Mouse (Mus musculus) granulocyte monocyte progenitor cell, adult 5-6 weeks (primary cell): ENCODE data around the gene Gm9964. TPM values are rescaled to one million over a fixed set of nuclear protein-coding genes. Genes with fewer than 3 reads are reported as not detected.
A peak's percentile ranks its signal among the peaks of the same experiment; 100 is the strongest.

Source experiments
- ATAC-seq: replicated peaks from 2 replicates; pipeline ENCODE4 v1.8.0; 2016; ENCODE audit warnings: mild to moderate bottlenecking, moderate TSS enrichment, inconsistent platforms; ENCODE audit not compliant: poor library complexity, severe bottlenecking
- total RNA-seq, 2 experiments: library from RNA; stranded (forward) in 1 of 2; stranded (reverse) in 1 of 2; fragments of 200-712, 200-1000 nt in 1 of 2; fragments of >200 nt in 1 of 2; fragmentation: Nextera tagmentation in 1 of 2; gene quantifications; 2 replicates each; pipeline ENCODE4 v1.2.3; 2014 to 2017

The Gm9964 gene
- total RNA-seq, 2 experiments from 2014 or later: not detected

DNA sequence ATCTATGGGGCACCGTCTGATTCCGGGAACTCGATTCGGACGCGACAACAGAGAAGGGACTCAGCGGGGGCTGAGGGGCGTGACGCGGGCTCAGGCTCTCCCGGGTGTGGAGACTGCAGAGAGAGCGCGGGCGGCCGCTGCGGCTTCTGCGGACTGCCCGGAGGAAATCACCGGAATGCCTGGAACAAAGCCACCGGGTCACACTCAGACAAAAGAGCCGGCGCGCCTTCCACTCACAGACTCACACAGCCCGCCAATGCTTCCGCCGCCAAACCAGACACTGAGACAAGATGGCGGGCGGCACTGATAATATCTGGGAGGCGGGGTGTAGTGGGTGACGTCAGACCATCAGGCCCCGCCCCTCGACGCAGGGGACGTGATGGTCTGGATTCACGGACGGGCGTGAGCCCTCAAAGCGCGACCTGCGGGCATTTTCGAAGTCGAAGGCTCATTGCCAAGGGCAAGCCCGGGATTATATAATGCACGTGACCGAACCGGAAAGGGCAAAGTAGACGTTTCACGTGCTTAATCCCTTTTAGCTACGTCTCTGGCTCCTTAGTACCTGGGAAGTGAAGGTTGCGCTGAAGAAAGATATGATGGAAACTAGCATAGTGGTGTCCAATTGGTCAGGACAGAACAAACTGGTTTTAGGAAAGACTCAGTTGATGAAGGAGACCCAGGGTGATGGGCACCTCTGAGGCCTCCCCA lies 42.2 kb downstream of the Gm9964 start, which contains the start of gene Wsb1:
Wsb1 (minus strand) TSS at position 281 of the 708 bp plus-strand sequence.
- ATAC-seq: peak; percentile 87

GRCm38 (mm10) chr11:79253542-79254390 lies 42.9 kb downstream of the Gm9964 start:
- ATAC-seq: peak; percentile 28

- ATAC-seq: peak; percentile 61
Measured at GRCm38 (mm10) chr11:79252881-79253541, 43.7 kb downstream of the Gm9964 start.

Other genes starting within 250 kb of the Gm9964 start
- gene Ksr1, start 150.5 kb downstream of the Gm9964 start, total RNA-seq (2014; fragmentation: Nextera tagmentation): 8.1 and 19.2 TPM in 2 replicates
- gene Ksr1, start 150.5 kb downstream of the Gm9964 start, total RNA-seq (2017): 5.4 and 8.2 TPM in 2 replicates
- 123 and 152 TPM in 2 replicates for gene Wsb1, start 42.2 kb downstream of the Gm9964 start, total RNA-seq (2014; fragmentation: Nextera tagmentation)
- gene Wsb1, start 42.2 kb downstream of the Gm9964 start, total RNA-seq (2017): 153 and 170 TPM in 2 replicates
- 26.7 and 28.3 TPM in 2 replicates for gene Nf1, start 42.8 kb upstream of the Gm9964 start, total RNA-seq (2014; fragmentation: Nextera tagmentation)
- gene Nf1, start 42.8 kb upstream of the Gm9964 start, total RNA-seq (2017): 9.2 and 11.0 TPM in 2 replicates
- 0.86 TPM in 1 of 2 replicates, not detected in the other for gene Omg, start 207.2 kb upstream of the Gm9964 start, total RNA-seq (2014; fragmentation: Nextera tagmentation)
- gene Omg, start 207.2 kb upstream of the Gm9964 start, total RNA-seq (2017): 0.04 TPM in 1 of 2 replicates, not detected in the other
- gene Evi2b, start 226.9 kb upstream of the Gm9964 start, total RNA-seq (2014; fragmentation: Nextera tagmentation): 242 and 361 TPM in 2 replicates
- 80.1 and 82.3 TPM in 2 replicates for gene Evi2b, start 226.9 kb upstream of the Gm9964 start, total RNA-seq (2017)
- 20.2 and 33.1 TPM in 2 replicates for gene Evi2, start 233.7 kb upstream of the Gm9964 start, total RNA-seq (2014; fragmentation: Nextera tagmentation)
- 4.0 and 7.4 TPM in 2 replicates for gene Evi2, start 233.7 kb upstream of the Gm9964 start, total RNA-seq (2017)
- gene Evi2a, start 233.7 kb upstream of the Gm9964 start, total RNA-seq (2014; fragmentation: Nextera tagmentation): 6.7 and 10.8 TPM in 2 replicates
- gene Evi2a, start 233.7 kb upstream of the Gm9964 start, total RNA-seq (2017): 20.1 and 26.7 TPM in 2 replicates